Mouse (Mus musculus): ENCODE data around the gene Ptcd1.
A peak's percentile ranks its signal among the peaks of the same experiment; 100 is the strongest.

- TF ChIP-seq POLR2A (IDR thresholded peaks at IDR 0.05; ENCODE audit: low read depth, low read length): no peak
- peak; percentile 55 for TF ChIP-seq CTCF (conservative IDR thresholded peaks at IDR 0.05; ENCODE audit: insufficient read depth, insufficient read length, low read depth, low read length)
Measured at GRCm38 (mm10) chr5:145119385-145119784, 47.5 kb downstream of the Ptcd1 start.

Data from kidney, adult 2 months (tissue).